In genomic region chr6:30302781-30303631, GRCm38 (mm10) we compare ENCODE assay signal across 8 mouse cellular contexts. TPM values are rescaled to one million over a fixed set of nuclear protein-coding genes. Genes with fewer than 3 reads are reported as not detected.
DNase-seq lines count a peak whose midpoint lies in the region; ATAC-seq and TF ChIP-seq lines count a peak whose summit lies in the region.

No protein-coding gene starts in this region.

- H3K4me2 ChIP-seq in liver, embryonic 16.5 days (ENCODE audit: low read depth, low read length), result peak overlapping the region; percentile 60

- WGBS in liver, embryonic 16.5 days (ENCODE audit: insufficient replicate concordance), result 4% methylated on average over 11 of the region's 11 CpGs
- under 1% methylated on average over 11 of the region's 11 CpGs for WGBS in olfactory bulb, adult 2 months

- H3K27ac ChIP-seq in liver, embryonic 16.5 days (ENCODE audit: low read length), result peak overlapping the region; percentile 96
- H3K27ac ChIP-seq in olfactory bulb, adult 2 months (ENCODE audit: insufficient read depth, low read depth, low read length), result peak overlapping the region; percentile 94

- no peaks in the 10 kb centered on the region for H3K27me3 ChIP-seq in liver, embryonic 16.5 days (ENCODE audit: control insufficient read depth, insufficient read depth, low read depth, low read length)

- H3K9me3 ChIP-seq in liver, embryonic 16.5 days (replicated peaks; ENCODE audit: control insufficient read depth, low read length), result no peaks in the 10 kb centered on the region

- no peak for ATAC-seq in liver, embryonic 16.5 days (ENCODE audit: low read depth)

- DNase-seq in urinary bladder, postnatal 14 days (ENCODE audit: low spot score), result peak; percentile 58
- no peak for DNase-seq in urinary bladder, postnatal 25 days (ENCODE audit: low spot score)
- peak; percentile 49 for DNase-seq in embryo, embryonic 9.5 days (ENCODE audit: extremely low spot score)
- peak; percentile 52 to 54 for DNase-seq in heart, adult 9 months (ENCODE audit: low spot score in 2 of 2)
- DNase-seq in kidney, adult 9 months, result peak; percentile 49
- DNase-seq in thymus, postnatal 25 days, result peak; percentile 68

- TF ChIP-seq CTCF in olfactory bulb, adult 2 months (IDR thresholded peaks at IDR 0.05; ENCODE audit: insufficient read depth, low read depth, low read length), result no peak

- no peak for TF ChIP-seq POLR2A in olfactory bulb, adult 2 months (IDR thresholded peaks at IDR 0.05; ENCODE audit: insufficient read depth, low read depth, low read length)

- H3K9ac ChIP-seq in liver, embryonic 16.5 days (ENCODE audit: low read depth, low read length), result peak overlapping the region; percentile 92

- peak overlapping the region; percentile 85 for H3K4me3 ChIP-seq in liver, embryonic 16.5 days (ENCODE audit: low read depth, low read length)
- H3K4me3 ChIP-seq in olfactory bulb, adult 2 months (ENCODE audit: insufficient read depth, low read depth, low read length), result peak overlapping the region; percentile 73

- H3K36me3 ChIP-seq in liver, embryonic 16.5 days (ENCODE audit: control insufficient read depth, insufficient read depth), result peaks cover 2% of the 10 kb centered on the region; the same call in 1 of the 2 replicates

- peaks cover 72% of the 10 kb centered on the region for H3K4me1 ChIP-seq in liver, embryonic 16.5 days (ENCODE audit: control insufficient read depth, low read depth, low read length)
- 0 out of 2 replicates have a peak, but pooled peaks cover 2% of the 10 kb centered on the region for H3K4me1 ChIP-seq in olfactory bulb, adult 2 months (ENCODE audit: control insufficient read depth, insufficient read depth, low read length)

RNA-seq across cellular contexts. Expression of gene Ube2h, which starts 1.3 kb away (rescaled TPM):
- polyA plus RNA-seq in liver, embryonic 16.5 days (2015; fragmentation: Nextera tagmentation; extraction: Ambion mirVana), result 36.1 and 37.7 TPM in 2 replicates
- 98.4 TPM in 1 of 2 replicates, not detected in the other for polyA plus RNA-seq in olfactory bulb, adult 2 months (2012; ENCODE audit: insufficient read depth, insufficient read length, low replicate concordance, missing spikeins)
